8 mouse cellular contexts compared by ENCODE assay signal in genomic region chr2:118113808-118114524, GRCm38 (mm10). TPM values are rescaled to one million over a fixed set of nuclear protein-coding genes. Genes with fewer than 3 reads are reported as not detected.
DNase-seq lines count a peak whose midpoint lies in the region; ATAC-seq and TF ChIP-seq lines count a peak whose summit lies in the region.

No protein-coding gene starts in this region.

- H3K4me3 ChIP-seq in forebrain, postnatal 0 days (ENCODE audit: low read depth, low read length), result no peak overlapping the region
- peak overlapping the region; percentile 52 for H3K4me3 ChIP-seq in kidney, postnatal 0 days (replicated peaks; ENCODE audit: low read depth, low read length)

- peak; percentile 32 for TF ChIP-seq CTCF in forebrain, postnatal 0 days (IDR thresholded peaks at IDR 0.05; ENCODE audit: low read depth)
- TF ChIP-seq CTCF in kidney, postnatal 0 days (IDR thresholded peaks at IDR 0.05; ENCODE audit: low read depth), result peak; percentile 69

- H3K4me1 ChIP-seq in forebrain, postnatal 0 days (ENCODE audit: insufficient read depth), result peaks cover 3% of the 10 kb centered on the region; the same call in 1 of the 2 replicates
- H3K4me1 ChIP-seq in kidney, postnatal 0 days (replicated peaks; ENCODE audit: insufficient read depth, low read length), result peaks cover 5% of the 10 kb centered on the region

- ATAC-seq in forebrain, postnatal 0 days, result no peak
- ATAC-seq in kidney, postnatal 0 days (replicated peaks; ENCODE audit: low FRiP score, low read depth), result no peak
- ATAC-seq in monocyte, adult 5-6 weeks (replicated peaks; ENCODE audit: insufficient number of reproducible peaks, low FRiP score, low TSS enrichment, poor library complexity, severe bottlenecking), result no peak

- no peak overlapping the region for H3K27ac ChIP-seq in forebrain, postnatal 0 days (ENCODE audit: low read depth, low read length)
- no peak overlapping the region for H3K27ac ChIP-seq in kidney, postnatal 0 days

- no peaks in the 10 kb centered on the region; the same call in 1 of the 2 replicates for H3K27me3 ChIP-seq in forebrain, postnatal 0 days (ENCODE audit: insufficient read depth, low read length)
- no peaks in the 10 kb centered on the region for H3K27me3 ChIP-seq in kidney, postnatal 0 days (ENCODE audit: insufficient read depth, low read length)

- H3K36me3 ChIP-seq in forebrain, postnatal 0 days (ENCODE audit: insufficient read depth), result no peaks in the 10 kb centered on the region
- peaks cover 23% of the 10 kb centered on the region for H3K36me3 ChIP-seq in kidney, postnatal 0 days (ENCODE audit: insufficient read depth, low read length)

- 34% methylated on average over 8 of the region's 8 CpGs for WGBS in forebrain, postnatal 0 days
- 28% methylated on average over 8 of the region's 8 CpGs for WGBS in kidney, postnatal 0 days

- peak overlapping the region; percentile 96; the same call in 1 of the 2 replicates for H3K4me2 ChIP-seq in forebrain, postnatal 0 days (ENCODE audit: low read depth)
- peak overlapping the region; percentile 92 for H3K4me2 ChIP-seq in kidney, postnatal 0 days (ENCODE audit: low read length)

- DNase-seq in 3134 (ENCODE audit: extremely low read depth, insufficient read length, low spot score), result peak; percentile 69
- peak; percentile 85 for DNase-seq in 3T3-L1 (ENCODE audit: low read depth, low spot score)
- peak; percentile 30 for DNase-seq in forebrain, postnatal 0 days
- DNase-seq in kidney, postnatal 0 days (ENCODE audit: low spot score), result peak; percentile 80
- DNase-seq in lung, postnatal 36 days, result peak; percentile 66
- DNase-seq in left cerebral cortex, adult 8-10 months (ENCODE audit: low spot score in 2 of 2), result no peak
- DNase-seq in thymus, postnatal 36 days, result no peak

- H3K9me3 ChIP-seq in forebrain, postnatal 0 days (ENCODE audit: low read length), result no peaks in the 10 kb centered on the region
- no peaks in the 10 kb centered on the region for H3K9me3 ChIP-seq in kidney, postnatal 0 days (replicated peaks; ENCODE audit: low read length)

- H3K9ac ChIP-seq in forebrain, postnatal 0 days, result no peak overlapping the region
- H3K9ac ChIP-seq in kidney, postnatal 0 days (ENCODE audit: low read depth, low read length), result 0 out of 2 replicates have a peak overlapping the region, but pooled peaks have one; percentile 32

RNA-seq across cellular contexts. Expression of gene Thbs1, which starts 2.3 kb away (rescaled TPM):
- 13.2 and 16.0 TPM in 2 replicates for total RNA-seq in forebrain, postnatal 0 days (2014; rRNA removed)
- 2.9 and 4.4 TPM in 2 replicates for polyA plus RNA-seq in forebrain, postnatal 0 days (2015; fragmentation: Nextera tagmentation; extraction: Ambion mirVana)
- polyA plus RNA-seq in kidney, postnatal 0 days (2015; fragmentation: Nextera tagmentation; extraction: Ambion mirVana), result 38.1 and 38.5 TPM in 2 replicates
- total RNA-seq in left cerebral cortex, adult 8-10 months (2022), result 1 to 10 TPM; 2.1 to 2.9 (median 2.3) TPM
- total RNA-seq in monocyte, adult 5-6 weeks (2017), result 36.2 to 69.3 TPM (median 48.4 TPM) in 3 replicates

Comparison
In these comparisons a context has a peak if more than half of its experiments do, and no peak if none do; other contexts are left out.
1. DNase-seq: peak in 3134 (single experiment), 3T3-L1 (single experiment), forebrain, postnatal 0 days (single experiment), kidney, postnatal 0 days (single experiment) and lung, postnatal 36 days (single experiment); none in left cerebral cortex, adult 8-10 months (0 of 2) and thymus, postnatal 36 days (0 of 2).